Mouse (Mus musculus) E14TG2a.4 (cell line): ENCODE results near the gene Olfr1385.
"Not testable (repeated sequence)": the region's sequence is repeated elsewhere in the genome, so short reads cannot be mapped to it uniquely, and the experiment has no call there.

Experiments used
- CTCF ChIP-seq: conservative IDR thresholded peaks from 2 replicates; pipeline ENCODE4 v1.5.1; 2014; ENCODE audit warnings: low read length
- NANOG ChIP-seq: IDR thresholded peaks from 2 replicates; pipeline ENCODE4 v1.6.1; 2014; ENCODE audit warnings: borderline replicate concordance, low read length, mixed read lengths
- POU5F1 ChIP-seq: IDR thresholded peaks from 2 replicates; pipeline ENCODE4 v1.6.1; 2014; ENCODE audit warnings: low read length, borderline replicate concordance

- TF ChIP-seq CTCF, POU5F1, NANOG: not testable (repeated sequence)
These were observed 54.3 kb downstream of the Olfr1385 start, which contains the start of gene Olfr1381 for GRCm38 (mm10) chr11:49543149-49543548.
